Mouse (Mus musculus) small intestine, adult 2 months (tissue): Measurements from ENCODE around the gene Stx17. TPM values are rescaled to one million over a fixed set of nuclear protein-coding genes. Genes with fewer than 3 reads are reported as not detected.

Experiments used
- H3K27ac ChIP-seq: fragments of 200-500 bp; 2 replicates; pipeline ENCODE4 v1.5.1; 2012; ENCODE audit warnings: low read depth, low read length, control low read depth, inconsistent platforms; ENCODE audit not compliant: insufficient read depth
- H3K27me3 ChIP-seq: fragments of 200-500 bp; 2 replicates; pipeline ENCODE4 v1.6.1; 2012; ENCODE audit warnings: mild to moderate bottlenecking, moderate library complexity, low read length, inconsistent platforms; ENCODE audit not compliant: control insufficient read depth, insufficient read depth
- H3K36me3 ChIP-seq: fragments of 200-500 bp; 2 replicates; pipeline ENCODE4 v1.6.1; 2012; ENCODE audit warnings: mild to moderate bottlenecking, low read length, control low read depth, inconsistent platforms; ENCODE audit not compliant: control insufficient read depth, insufficient read depth
- H3K4me1 ChIP-seq: fragments of 200-500 bp; 2 replicates; pipeline ENCODE4 v1.6.1; 2012; ENCODE audit warnings: low read length, inconsistent platforms, mixed read lengths; ENCODE audit not compliant: control insufficient read depth, insufficient read depth, insufficient read length
- H3K4me3 ChIP-seq: fragments of 200-500 bp; 2 replicates; pipeline ENCODE4 v1.5.1; 2012; ENCODE audit warnings: low read depth, mild to moderate bottlenecking, control low read depth, inconsistent platforms, low read length, moderate library complexity
- CTCF ChIP-seq: fragments of 200-500 bp; IDR thresholded peaks from 2 replicates; pipeline ENCODE4 v1.5.1; 2012; ENCODE audit warnings: low read depth, mild to moderate bottlenecking, control low read depth, inconsistent platforms, low read length, moderate library complexity, mixed read lengths; ENCODE audit not compliant: insufficient replicate concordance, insufficient read length; ENCODE audit errors: extremely low read depth
- POLR2A ChIP-seq: fragments of 200-500 bp; IDR thresholded peaks from 2 replicates; pipeline ENCODE4 v1.6.1; 2012; ENCODE audit warnings: low read depth, mild to moderate bottlenecking, control low read depth, inconsistent platforms, low read length, moderate library complexity
- WGBS: fragments of 180-500 bp; shearing (Covaris S2); methylation state at CpG from one replicate; pipeline ENCODE4 v1.1.7; 2018; 5-methylcytosine and 5-hydroxymethylcytosine counted together
- polyA plus RNA-seq: library from polyadenylated mRNA; depleted of rRNA; stranded (reverse); fragments of >200 nt; gene quantifications from 2 replicates; pipeline ENCODE4 v1.2.3, GENCODE M21; 2012; rRNA removed

Gene Stx17
- polyA plus RNA-seq, result 1.0 and 2.0 TPM in 2 replicates

- H3K4me3 ChIP-seq, result peak within 1 kb of the TSS; percentile 94
- peaks cover 3% of the 10 kb centered on the region; the same call in 1 of the 2 replicates for H3K4me1 ChIP-seq
- peak; percentile 78 for TF ChIP-seq POLR2A
- no peak for TF ChIP-seq CTCF
- under 1% methylated on average over 58 of the region's 58 CpGs for WGBS
- H3K36me3 ChIP-seq, result no peaks in the 10 kb centered on the region
- 0 out of 2 replicates have a peak within 1 kb of the TSS, but pooled peaks have one; percentile 0 for H3K27ac ChIP-seq
- H3K27me3 ChIP-seq, result no peaks in the 10 kb centered on the region
Observed at GRCm38 (mm10) chr4:48124773-48125469, at the start of gene Stx17. Gene Stx17 (plus strand): TSS chr4:48124915.

GRCm38 (mm10) chr4:48076693-48077471, 47.8 kb upstream of the Stx17 start:
- no peaks in the 10 kb centered on the region for H3K27me3 ChIP-seq
- H3K27ac ChIP-seq, result no peak overlapping the region
- H3K4me3 ChIP-seq, result no peak overlapping the region
- no peaks in the 10 kb centered on the region; the same call in 1 of the 2 replicates for H3K4me1 ChIP-seq
- WGBS, result 49% methylated on average over 13 of the region's 13 CpGs
- no peaks in the 10 kb centered on the region for H3K36me3 ChIP-seq
- TF ChIP-seq CTCF (no peak), POLR2A (no peak)

- Histone ChIP-seq H3K27ac (no peak overlapping the region), H3K4me3 (no peak overlapping the region), H3K4me1 (no peaks in the 10 kb centered on the region; the same call in 1 of the 2 replicates), H3K36me3 (no peaks in the 10 kb centered on the region), H3K27me3 (no peaks in the 10 kb centered on the region)
- no peak for TF ChIP-seq POLR2A
- TF ChIP-seq CTCF, result no peak
- 15% methylated on average over 4 of the region's 4 CpGs for WGBS
Observed at GRCm38 (mm10) chr4:48078213-48078612, 46.5 kb upstream of the Stx17 start.

GRCm38 (mm10) chr4:48079285-48080039, 45.3 kb upstream of the Stx17 start:
- H3K4me3 ChIP-seq, result no peak overlapping the region
- 55% methylated on average over 8 of the region's 8 CpGs for WGBS
- H3K27me3 ChIP-seq, result no peaks in the 10 kb centered on the region
- no peaks in the 10 kb centered on the region; the same call in 1 of the 2 replicates for H3K4me1 ChIP-seq
- no peak overlapping the region for H3K27ac ChIP-seq
- no peaks in the 10 kb centered on the region for H3K36me3 ChIP-seq
- TF ChIP-seq POLR2A (no peak), CTCF (no peak)

- no peaks in the 10 kb centered on the region for H3K27me3 ChIP-seq
- H3K36me3 ChIP-seq, result no peaks in the 10 kb centered on the region
- no peak overlapping the region for H3K27ac ChIP-seq
- H3K4me1 ChIP-seq, result no peaks in the 10 kb centered on the region
- 87% methylated on average over 4 of the region's 4 CpGs for WGBS
- no peak for TF ChIP-seq CTCF
- no peak for TF ChIP-seq POLR2A
- H3K4me3 ChIP-seq, result no peak overlapping the region
Observed at GRCm38 (mm10) chr4:48083452-48083851, 41.3 kb upstream of the Stx17 start.

GRCm38 (mm10) chr4:48086609-48087008, 38.1 kb upstream of the Stx17 start:
- no peak overlapping the region for H3K4me3 ChIP-seq
- 66% methylated on average over 6 of the region's 6 CpGs for WGBS
- H3K27me3 ChIP-seq, result no peaks in the 10 kb centered on the region
- no peaks in the 10 kb centered on the region for H3K36me3 ChIP-seq
- TF ChIP-seq CTCF (no peak), POLR2A (no peak)
- no peak overlapping the region for H3K27ac ChIP-seq
- no peaks in the 10 kb centered on the region for H3K4me1 ChIP-seq

GRCm38 (mm10) chr4:48087497-48087896, 37.2 kb upstream of the Stx17 start:
- WGBS, result 73% methylated on average over 6 of the region's 6 CpGs
- Histone ChIP-seq H3K36me3 (no peaks in the 10 kb centered on the region), H3K4me1 (no peaks in the 10 kb centered on the region), H3K4me3 (no peak overlapping the region), H3K27ac (no peak overlapping the region), H3K27me3 (no peaks in the 10 kb centered on the region)
- TF ChIP-seq CTCF (no peak), POLR2A (no peak)
